ENCODE assay signal across 9 mouse cellular contexts in genomic region chr3:50816479-50816878, GRCm38 (mm10).
DNase-seq lines count a peak whose midpoint lies in the region; ATAC-seq and TF ChIP-seq lines count a peak whose summit lies in the region.
"Had no signal": no experiment of that assay in that cellular context is flagged by ENCODE, and none has a peak within 500 bp of the region (broad histone marks: within the 10 kb centered on the region; RNA-seq: fewer than 3 reads in every experiment).

No protein-coding gene starts in this region.

- no peak for TF ChIP-seq EP300 in lung, postnatal 0 days (IDR thresholded peaks at IDR 0.05)

- no peaks in the 10 kb centered on the region for H3K9me3 ChIP-seq in lung, postnatal 0 days (ENCODE audit: low read length)
- H3K9me3 ChIP-seq in intestine, embryonic 15.5 days, result no peaks in the 10 kb centered on the region
- H3K9me3 ChIP-seq in forebrain, embryonic 10.5 days, result no peaks in the 10 kb centered on the region

- H3K9ac ChIP-seq in lung, postnatal 0 days (replicated peaks; ENCODE audit: low read depth), result no peak overlapping the region
- H3K9ac ChIP-seq in intestine, embryonic 15.5 days, result no peak overlapping the region
- H3K9ac ChIP-seq: hindbrain, embryonic 14.5 days had no signal

- intact Hi-C loops in gastrocnemius, postnatal 14 days (cut with DNase I; ENCODE audit: low total_unique reads), result no loop called here

- no peak overlapping the region for H3K4me3 ChIP-seq in lung, postnatal 0 days (ENCODE audit: low read depth, low read length)
- H3K4me3 ChIP-seq in intestine, embryonic 15.5 days (replicated peaks), result no peak overlapping the region
- no peak overlapping the region for H3K4me3 ChIP-seq in forebrain, embryonic 10.5 days

- no peaks in the 10 kb centered on the region for H3K27me3 ChIP-seq in lung, postnatal 0 days (replicated peaks; ENCODE audit: insufficient read depth, low read length)
- H3K27me3 ChIP-seq in intestine, embryonic 15.5 days (replicated peaks), result no peaks in the 10 kb centered on the region
- no peaks in the 10 kb centered on the region for H3K27me3 ChIP-seq in forebrain, embryonic 10.5 days (ENCODE audit: poor library complexity, severe bottlenecking)

- H3K27ac ChIP-seq in lung, postnatal 0 days (ENCODE audit: low read length), result no peak overlapping the region
- H3K27ac ChIP-seq in intestine, embryonic 15.5 days, result no peak overlapping the region
- H3K27ac ChIP-seq in forebrain, embryonic 10.5 days, result no peak overlapping the region
- H3K27ac ChIP-seq: hindbrain, embryonic 14.5 days had no signal

- peak; percentile 22 for DNase-seq in lung, postnatal 0 days (ENCODE audit: low spot score)
- no peak for DNase-seq in lung, adult 18-20 months
- DNase-seq in gastrocnemius, postnatal 14 days, result peak; percentile 27
- peak; percentile 58 to 70 for DNase-seq in layer of hippocampus, adult 8-10 months (ENCODE audit: low spot score in 2 of 2)
- DNase-seq in skeletal muscle tissue, adult 2 months (ENCODE audit: low read depth, low spot score), result peak; percentile 74
- no peak for DNase-seq in forebrain, embryonic 10.5 days (ENCODE audit: extremely low spot score, low spot score)
- no peak for DNase-seq in kidney, adult 18-20 months

- ATAC-seq in lung, postnatal 0 days, result no peak
- no peak for ATAC-seq in intestine, embryonic 15.5 days

- H3K4me1 ChIP-seq in lung, postnatal 0 days (ENCODE audit: insufficient read depth, low read depth, low read length), result no peaks in the 10 kb centered on the region
- H3K4me1 ChIP-seq in intestine, embryonic 15.5 days (replicated peaks), result no peaks in the 10 kb centered on the region
- peaks cover 5% of the 10 kb centered on the region; the same call in 1 of the 2 replicates for H3K4me1 ChIP-seq in forebrain, embryonic 10.5 days

- H3K36me3 ChIP-seq in lung, postnatal 0 days (ENCODE audit: insufficient read depth, low read length), result no peaks in the 10 kb centered on the region
- H3K36me3 ChIP-seq in intestine, embryonic 15.5 days, result no peaks in the 10 kb centered on the region
- H3K36me3 ChIP-seq in forebrain, embryonic 10.5 days (replicated peaks), result no peaks in the 10 kb centered on the region

- WGBS in lung, postnatal 0 days, result 53% methylated on average over 8 of the region's 8 CpGs
- WGBS in intestine, embryonic 15.5 days, result 67% methylated on average over 8 of the region's 8 CpGs
- 90% methylated on average over 8 of the region's 8 CpGs for whole genome bisulfite sequencing in forebrain, embryonic 10.5 days

- no peak for TF ChIP-seq CTCF in lung, postnatal 0 days (IDR thresholded peaks at IDR 0.05)

- H3K4me2 ChIP-seq in lung, postnatal 0 days (replicated peaks; ENCODE audit: low read depth, low read length), result 0 out of 2 replicates have a peak overlapping the region, but pooled peaks have one; percentile 8
- H3K4me2 ChIP-seq in intestine, embryonic 15.5 days (replicated peaks), result no peak overlapping the region
- H3K4me2 ChIP-seq: hindbrain, embryonic 14.5 days had no signal

Comparison
In these comparisons a context has a peak if more than half of its experiments do, and no peak if none do; other contexts are left out.
1. DNase-seq: peak in lung, postnatal 0 days (single experiment), gastrocnemius, postnatal 14 days (single experiment), layer of hippocampus, adult 8-10 months (2 of 2) and skeletal muscle tissue, adult 2 months (single experiment); none in lung, adult 18-20 months (0 of 2), forebrain, embryonic 10.5 days (single experiment) and kidney, adult 18-20 months (single experiment).